Mouse (Mus musculus) stomach, embryonic 14.5 days (tissue): Measurements from ENCODE around the gene Gcfc2. TPM values are rescaled to one million over a fixed set of nuclear protein-coding genes. Genes with fewer than 3 reads are reported as not detected.

Experiments used
- ATAC-seq: fragments of 200-750 bp; cut with Nextera tagmentation; 2 replicates; pipeline ENCODE4 v1.8.0; 2017; ENCODE audit warnings: low read depth, moderate TSS enrichment; ENCODE audit not compliant: insufficient number of reproducible peaks, insufficient read depth, low FRiP score
- H3K27ac ChIP-seq: fragments of 300-500 bp; sonication (generic); 2 replicates; pipeline ENCODE4 v1.5.1; 2014; ENCODE audit warnings: mild to moderate bottlenecking, low read length, moderate library complexity, mixed read lengths
- H3K27me3 ChIP-seq: fragments of 300-500 bp; sonication (generic); 2 replicates; pipeline ENCODE4 v1.6.1; 2014; ENCODE audit warnings: low read length, control low read depth, mixed read lengths; ENCODE audit not compliant: control insufficient read depth, insufficient read depth
- H3K36me3 ChIP-seq: fragments of 300-500 bp; sonication (generic); 2 replicates; pipeline ENCODE4 v1.6.1; 2014; ENCODE audit warnings: mild to moderate bottlenecking, control low read depth, low read length, moderate library complexity, mixed read lengths; ENCODE audit not compliant: control insufficient read depth, insufficient read depth
- H3K4me1 ChIP-seq: fragments of 300-500 bp; sonication (generic); 2 replicates; pipeline ENCODE4 v1.6.1; 2014; ENCODE audit warnings: low read length, control low read depth, mixed read lengths; ENCODE audit not compliant: control insufficient read depth, insufficient read depth
- H3K4me2 ChIP-seq: fragments of 300-500 bp; sonication (generic); replicated peaks from 2 replicates; pipeline ENCODE4 v1.6.1; 2014; ENCODE audit warnings: low read depth, low read length, control low read depth
- H3K4me3 ChIP-seq: fragments of 300-500 bp; sonication (generic); 2 replicates; pipeline ENCODE4 v1.5.1; 2014; ENCODE audit warnings: low read depth, low read length, control low read depth
- H3K9ac ChIP-seq: fragments of 300-500 bp; sonication (generic); replicated peaks from 2 replicates; pipeline ENCODE4 v1.6.1; 2014; ENCODE audit warnings: low read depth, mild to moderate bottlenecking, control low read depth, low read length, moderate library complexity, mixed read lengths
- H3K9me3 ChIP-seq: fragments of 300-500 bp; sonication (generic); 2 replicates; pipeline ENCODE4 v1.6.1; 2016; ENCODE audit warnings: low read depth, low read length, control low read depth; ENCODE audit not compliant: control insufficient read depth
- WGBS: fragments of 180-500 bp; shearing (Covaris S2); extraction: QIAGEN DNeasy Blood & Tissue Kit; methylation state at CpG from one replicate; pipeline ENCODE4 v1.1.7; 2014; 5-methylcytosine and 5-hydroxymethylcytosine counted together
- polyA plus RNA-seq: library from polyadenylated mRNA; unstranded; fragments of >200 nt; fragmentation: Nextera tagmentation; extraction: Ambion mirVana; gene quantifications from 2 replicates; pipeline ENCODE4 v1.2.1, GENCODE M21; 2014

The Gcfc2 gene
- polyA plus RNA-seq, 1 experiment from 2014 or later = 17.1 TPM

DNA sequence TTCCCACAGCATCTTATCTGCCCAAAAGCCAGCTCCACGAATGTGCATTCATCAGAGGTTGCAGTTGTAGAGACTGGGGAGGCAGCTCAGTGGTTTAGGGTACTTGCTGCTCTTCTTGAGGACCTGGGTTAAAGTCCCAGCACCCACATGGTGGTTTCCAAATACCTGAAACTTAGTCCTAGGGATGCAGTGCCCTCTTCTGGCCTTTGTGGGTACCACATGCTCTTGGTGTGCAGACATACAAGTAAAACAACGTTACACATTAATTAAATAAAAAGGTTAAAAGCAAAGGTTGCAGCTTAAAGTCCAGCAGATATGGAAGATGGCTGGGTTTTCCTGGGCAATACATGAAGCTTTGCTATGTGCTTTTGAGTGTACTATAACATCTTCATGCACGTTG lies 9.8 kb downstream of the Gcfc2 start:
- Histone ChIP-seq H3K9me3 (no peaks in the 10 kb centered on the region), H3K4me2 (no peak overlapping the region), H3K27ac (no peak overlapping the region), H3K36me3 (peaks cover 60% of the 10 kb centered on the region), H3K4me3 (no peak overlapping the region), H3K9ac (no peak overlapping the region), H3K27me3 (no peaks in the 10 kb centered on the region), H3K4me1 (no peaks in the 10 kb centered on the region)
- no peak for ATAC-seq
- 93% methylated on average over 3 of the region's 3 CpGs for WGBS

DNA sequence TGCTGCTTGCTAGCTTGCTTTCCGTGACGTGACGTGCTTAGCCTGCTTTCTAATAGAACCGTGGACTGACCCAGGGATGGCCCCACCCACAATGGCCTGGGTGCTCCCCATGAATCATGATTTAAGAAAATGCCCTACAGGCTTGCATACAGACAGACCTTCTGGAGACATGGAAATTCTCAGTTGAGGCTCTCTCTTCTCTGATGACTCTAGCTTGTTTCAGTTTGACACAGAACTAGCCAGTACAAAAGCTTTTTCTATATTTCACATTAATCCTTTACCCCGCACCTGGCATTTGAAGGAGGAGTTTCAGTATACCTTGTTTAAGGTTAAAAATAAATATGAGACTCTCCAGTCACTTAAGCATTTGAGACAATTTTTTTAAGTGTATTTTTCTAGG lies 18.2 kb downstream of the Gcfc2 start:
- H3K4me2 ChIP-seq = no peak overlapping the region
- no peaks in the 10 kb centered on the region for H3K4me1 ChIP-seq
- H3K36me3 ChIP-seq = peaks cover 61% of the 10 kb centered on the region
- ATAC-seq = no peak
- H3K9ac ChIP-seq = no peak overlapping the region
- no peaks in the 10 kb centered on the region for H3K9me3 ChIP-seq
- H3K4me3 ChIP-seq = no peak overlapping the region
- WGBS = 84% methylated on average over 5 of the region's 5 CpGs
- H3K27me3 ChIP-seq = no peaks in the 10 kb centered on the region
- H3K27ac ChIP-seq = no peak overlapping the region

DNA sequence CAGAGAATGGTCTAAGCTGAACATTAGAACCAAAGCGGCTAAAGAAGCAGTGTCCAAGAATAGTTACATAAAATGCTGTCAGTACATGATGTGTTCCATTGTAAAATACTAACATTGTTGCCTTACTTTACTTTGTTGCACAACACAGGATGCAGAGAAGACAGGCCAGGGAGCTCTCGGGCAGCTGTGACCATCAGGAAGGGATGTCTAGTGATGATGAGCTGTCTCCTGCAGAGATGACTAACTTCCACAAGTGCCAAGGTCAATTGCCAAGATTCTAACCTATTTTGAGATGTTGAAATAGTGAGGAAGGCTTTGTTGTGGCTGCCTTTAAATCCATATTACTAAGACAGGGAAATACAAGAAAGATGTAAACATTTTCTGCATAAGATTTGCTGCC lies 19.8 kb downstream of the Gcfc2 start:
- Histone ChIP-seq H3K9ac (no peak overlapping the region), H3K4me1 (no peaks in the 10 kb centered on the region), H3K4me2 (no peak overlapping the region), H3K36me3 (peaks cover 67% of the 10 kb centered on the region), H3K4me3 (no peak overlapping the region), H3K27me3 (no peaks in the 10 kb centered on the region), H3K9me3 (no peaks in the 10 kb centered on the region), H3K27ac (no peak overlapping the region)
- 81% methylated on average over 2 of the region's 2 CpGs for WGBS
- no peak for ATAC-seq

DNA sequence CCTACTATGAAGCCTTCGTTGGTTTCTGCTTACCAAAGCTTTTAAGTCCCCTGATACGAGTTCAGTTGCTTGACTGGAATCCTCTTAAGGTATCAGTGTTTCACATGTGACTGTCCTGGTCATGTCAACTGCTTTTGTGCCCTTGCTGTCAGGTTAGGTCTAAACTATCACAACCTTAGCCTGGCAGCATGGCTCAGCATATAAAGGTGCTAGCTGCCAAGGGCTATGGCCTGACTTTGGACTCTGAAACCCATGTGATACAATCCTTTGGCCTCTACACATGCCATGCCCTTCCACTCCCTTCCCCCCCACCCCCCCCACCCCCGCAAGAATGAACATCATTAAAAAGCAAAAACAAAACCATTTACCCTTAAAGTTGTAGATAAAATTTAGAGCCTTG lies 21.0 kb downstream of the Gcfc2 start:
- Histone ChIP-seq H3K27me3 (no peaks in the 10 kb centered on the region), H3K9me3 (no peaks in the 10 kb centered on the region), H3K4me2 (no peak overlapping the region), H3K9ac (no peak overlapping the region), H3K4me3 (no peak overlapping the region), H3K27ac (no peak overlapping the region), H3K36me3 (peaks cover 69% of the 10 kb centered on the region), H3K4me1 (no peaks in the 10 kb centered on the region)
- ATAC-seq = no peak
- 87% methylated on average over 3 of the region's 3 CpGs for WGBS

DNA sequence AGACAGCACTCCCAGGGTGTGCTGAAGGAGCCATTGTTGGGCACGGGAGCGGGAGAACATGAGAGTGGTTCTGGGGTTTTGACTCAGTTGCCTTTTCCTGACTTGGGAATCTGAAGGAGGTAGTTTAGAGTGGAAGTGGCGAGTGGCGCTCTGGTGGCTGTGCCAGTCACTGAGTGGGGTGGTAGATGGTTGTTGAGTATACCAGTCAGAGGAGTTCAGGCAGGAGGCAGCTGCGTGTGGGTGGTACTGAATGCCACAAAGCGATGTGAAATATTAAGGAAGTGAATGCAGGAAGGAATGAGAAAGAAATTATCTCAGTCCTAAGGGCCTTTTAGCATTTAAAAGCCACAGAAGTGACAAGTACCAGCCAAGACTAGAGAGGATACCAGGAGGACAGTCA lies 23.4 kb downstream of the Gcfc2 start:
- WGBS = 96% methylated on average over 6 of the region's 6 CpGs
- ATAC-seq = no peak
- H3K27me3 ChIP-seq = no peaks in the 10 kb centered on the region
- H3K4me2 ChIP-seq = no peak overlapping the region
- no peak overlapping the region for H3K4me3 ChIP-seq
- H3K9ac ChIP-seq = no peak overlapping the region
- no peaks in the 10 kb centered on the region for H3K9me3 ChIP-seq
- H3K4me1 ChIP-seq = no peaks in the 10 kb centered on the region
- peaks cover 64% of the 10 kb centered on the region for H3K36me3 ChIP-seq
- H3K27ac ChIP-seq = no peak overlapping the region

DNA sequence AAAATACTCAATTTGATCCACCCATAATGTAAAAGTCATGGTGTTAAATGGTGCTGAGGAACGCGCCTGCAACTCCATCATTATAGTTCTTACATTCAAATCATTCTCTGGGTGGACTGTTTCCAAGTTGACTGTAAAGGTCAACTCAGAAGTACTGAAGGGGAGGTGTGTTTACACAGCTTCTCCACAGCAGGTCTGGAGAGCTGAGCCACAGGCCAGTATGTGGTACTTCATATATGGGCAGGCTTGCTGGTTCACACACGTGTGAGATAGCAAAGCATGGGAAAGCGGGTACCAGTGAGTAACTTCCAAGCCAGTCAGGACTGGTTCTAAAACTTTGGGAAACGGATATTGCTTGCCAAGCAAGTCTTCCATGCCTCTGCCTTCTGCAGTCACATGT lies 31.7 kb downstream of the Gcfc2 start:
- no peak overlapping the region for H3K9ac ChIP-seq
- peaks cover 5% of the 10 kb centered on the region; the same call in 1 of the 2 replicates for H3K9me3 ChIP-seq
- no peaks in the 10 kb centered on the region for H3K4me1 ChIP-seq
- no peak overlapping the region for H3K4me3 ChIP-seq
- 85% methylated on average over 5 of the region's 5 CpGs for WGBS
- 0 out of 2 replicates have a peak, but pooled peaks have one; percentile 35 for ATAC-seq
- no peak overlapping the region for H3K27ac ChIP-seq
- peaks cover 65% of the 10 kb centered on the region for H3K36me3 ChIP-seq
- no peak overlapping the region for H3K4me2 ChIP-seq
- H3K27me3 ChIP-seq = no peaks in the 10 kb centered on the region

DNA sequence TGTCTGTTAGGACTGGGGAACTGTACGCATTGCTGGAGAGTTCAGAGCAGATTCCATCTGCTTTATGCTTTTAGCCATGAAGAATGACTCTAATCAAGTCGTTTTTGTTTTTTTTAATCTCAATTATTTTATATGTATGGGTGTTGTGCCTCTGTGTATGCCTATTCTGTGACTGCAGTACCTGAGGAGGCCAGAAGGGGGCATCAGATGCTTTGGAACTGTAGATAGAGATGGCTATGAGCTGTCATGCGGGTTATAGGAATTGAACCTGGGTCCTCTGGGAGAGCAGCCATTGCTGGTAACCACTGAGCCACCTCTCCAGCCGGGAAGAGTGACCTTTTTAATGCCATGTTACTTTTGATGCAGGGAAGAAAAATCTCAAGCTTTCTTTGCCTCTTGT lies 32.9 kb downstream of the Gcfc2 start:
- no peak overlapping the region for H3K27ac ChIP-seq
- no peak overlapping the region for H3K4me3 ChIP-seq
- no peak overlapping the region for H3K4me2 ChIP-seq
- H3K27me3 ChIP-seq = no peaks in the 10 kb centered on the region
- no peak overlapping the region for H3K9ac ChIP-seq
- peaks cover 65% of the 10 kb centered on the region for H3K36me3 ChIP-seq
- no peaks in the 10 kb centered on the region for H3K4me1 ChIP-seq
- WGBS = 88% methylated on average over 4 of the region's 4 CpGs
- ATAC-seq = no peak
- H3K9me3 ChIP-seq = peaks cover 5% of the 10 kb centered on the region; the same call in 1 of the 2 replicates

DNA sequence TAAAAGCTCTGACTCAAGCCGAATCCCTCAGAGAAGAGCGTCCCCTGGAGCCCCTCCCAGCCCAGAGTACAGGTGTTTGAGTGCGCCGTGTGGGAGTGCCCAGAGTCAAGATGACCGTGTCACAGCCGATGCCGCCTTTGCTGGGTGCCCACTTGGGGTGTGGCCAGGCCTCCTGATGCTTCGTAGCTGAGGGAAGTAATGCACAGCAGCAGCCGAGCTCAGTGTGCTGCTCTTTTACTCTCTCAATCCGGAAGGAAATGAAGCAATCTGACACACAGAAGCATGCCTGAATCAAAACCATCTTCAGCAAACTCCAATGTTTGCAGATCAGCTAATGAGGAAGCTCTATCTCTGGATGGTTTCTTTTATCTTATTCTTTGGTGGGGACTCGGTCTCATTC lies 34.5 kb downstream of the Gcfc2 start:
- Histone ChIP-seq H3K36me3 (peaks cover 64% of the 10 kb centered on the region), H3K27me3 (no peaks in the 10 kb centered on the region), H3K9me3 (peaks cover 5% of the 10 kb centered on the region; the same call in 1 of the 2 replicates), H3K9ac (no peak overlapping the region), H3K4me1 (no peaks in the 10 kb centered on the region), H3K4me3 (no peak overlapping the region), H3K4me2 (no peak overlapping the region), H3K27ac (no peak overlapping the region)
- ATAC-seq = no peak
- 88% methylated on average over 11 of the region's 11 CpGs for WGBS

DNA sequence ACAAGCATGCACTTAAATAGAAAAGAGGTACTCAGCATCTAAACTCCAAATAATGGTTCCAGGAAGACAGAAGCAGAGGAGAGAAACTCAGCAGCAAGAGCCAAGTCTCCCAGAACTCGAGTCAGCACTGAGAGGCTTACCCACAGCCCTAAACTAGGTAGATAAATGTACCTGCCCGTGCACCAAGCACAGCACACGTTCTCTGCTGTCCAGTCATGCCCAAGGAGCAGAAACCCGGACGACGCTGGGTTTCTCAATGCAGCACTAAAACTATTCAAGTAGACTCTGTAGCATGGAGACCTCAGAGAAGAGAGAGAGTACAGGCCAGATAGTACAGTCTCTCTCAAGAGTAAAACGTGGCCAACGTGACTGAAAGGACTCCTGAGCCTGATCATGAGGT lies 36.4 kb downstream of the Gcfc2 start:
- H3K4me1 ChIP-seq = peaks cover 5% of the 10 kb centered on the region; the same call in 1 of the 2 replicates
- no peak overlapping the region for H3K9ac ChIP-seq
- no peak for ATAC-seq
- H3K4me2 ChIP-seq = no peak overlapping the region
- WGBS = 91% methylated on average over 8 of the region's 8 CpGs
- H3K27ac ChIP-seq = no peak overlapping the region
- H3K4me3 ChIP-seq = no peak overlapping the region
- no peaks in the 10 kb centered on the region for H3K27me3 ChIP-seq
- peaks cover 5% of the 10 kb centered on the region; the same call in 1 of the 2 replicates for H3K9me3 ChIP-seq
- peaks cover 61% of the 10 kb centered on the region for H3K36me3 ChIP-seq
